Mouse (Mus musculus): Measurements from ENCODE around the gene Mtrf1.

- TF ChIP-seq CTCF (IDR thresholded peaks at IDR 0.05) (no peak), EP300 (IDR thresholded peaks at IDR 0.05) (no peak)
Observed at GRCm38 (mm10) chr14:79393289-79393688, 4.3 kb upstream of the Mtrf1 start.
